Mouse (Mus musculus): ENCODE measurements around the gene Ier5l. TPM values are rescaled to one million over a fixed set of nuclear protein-coding genes. Genes with fewer than 3 reads are reported as not detected.

The Ier5l gene
- total RNA-seq, 2 experiments from 2014 or later: 5.9 to 8.4 TPM

GRCm38 (mm10) chr2:30470143-30470946, 3.7 kb downstream of the Ier5l start:
- peak; percentile 71 for DNase-seq

DNA sequence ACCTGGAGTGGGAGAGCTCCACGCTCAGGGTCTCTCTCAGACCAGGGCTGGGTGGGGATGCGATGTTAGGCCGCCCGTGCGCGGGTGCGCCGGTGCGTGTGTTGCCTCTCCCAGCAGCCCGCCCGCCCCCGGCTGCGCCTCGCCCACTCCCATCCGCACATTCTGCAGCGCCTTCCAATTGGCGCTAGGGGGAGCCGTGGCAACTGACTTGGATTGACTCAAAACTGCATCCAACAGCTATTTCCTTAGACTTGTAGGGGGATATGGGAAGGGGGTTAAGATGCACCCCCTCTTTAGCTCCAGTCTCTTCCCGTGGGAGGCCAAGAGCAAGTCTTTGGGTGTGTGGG, 4.2 kb downstream of the Ier5l start:
- DNase-seq: peak; percentile 85

GRCm38 (mm10) chr2:30469009-30469408, 5.0 kb downstream of the Ier5l start:
- no peak for DNase-seq

GRCm38 (mm10) chr2:30466787-30467186, 7.2 kb downstream of the Ier5l start:
- no peak for DNase-seq

DNA sequence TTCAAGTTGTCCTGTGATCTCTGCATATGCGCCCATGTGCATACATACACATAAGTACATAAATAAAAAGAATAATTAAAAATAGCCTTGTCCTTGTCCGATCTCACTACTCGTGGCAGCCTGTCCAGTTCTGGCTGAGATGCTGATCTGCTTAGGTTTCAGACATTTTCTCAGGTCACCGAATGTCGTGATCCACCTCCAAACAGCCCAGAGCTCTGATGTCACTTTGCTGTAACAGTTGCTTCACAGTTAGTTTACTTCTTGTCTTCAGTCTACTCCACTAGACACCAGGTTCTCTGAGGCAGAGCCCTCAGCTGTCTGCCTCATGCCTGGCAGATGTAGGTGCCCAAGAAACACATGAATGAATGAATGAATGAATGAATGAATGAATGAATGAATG, 9.6 kb downstream of the Ier5l start:
- DNase-seq: no peak

DNA sequence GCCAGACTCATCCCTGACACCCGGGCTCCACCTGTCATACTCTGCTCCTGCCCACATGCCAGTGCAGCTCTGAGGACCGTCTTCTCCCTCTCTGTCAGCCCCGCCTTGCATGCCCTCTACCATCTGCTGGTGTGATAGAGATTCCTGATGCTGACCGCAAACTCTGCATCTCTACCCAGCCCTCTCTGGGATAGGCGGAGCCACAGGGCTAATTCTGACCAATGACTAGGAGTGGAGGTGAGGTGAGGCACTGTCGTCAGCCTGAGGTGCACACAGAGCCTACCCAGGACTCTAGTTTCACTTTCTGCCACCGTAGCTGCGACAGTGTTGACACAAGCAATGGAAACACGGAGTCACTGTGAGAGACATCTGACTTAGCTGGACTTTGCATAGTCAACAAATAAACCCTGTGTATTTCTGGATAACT, 10.1 kb downstream of the Ier5l start:
- peak; percentile 75 for DNase-seq

DNA sequence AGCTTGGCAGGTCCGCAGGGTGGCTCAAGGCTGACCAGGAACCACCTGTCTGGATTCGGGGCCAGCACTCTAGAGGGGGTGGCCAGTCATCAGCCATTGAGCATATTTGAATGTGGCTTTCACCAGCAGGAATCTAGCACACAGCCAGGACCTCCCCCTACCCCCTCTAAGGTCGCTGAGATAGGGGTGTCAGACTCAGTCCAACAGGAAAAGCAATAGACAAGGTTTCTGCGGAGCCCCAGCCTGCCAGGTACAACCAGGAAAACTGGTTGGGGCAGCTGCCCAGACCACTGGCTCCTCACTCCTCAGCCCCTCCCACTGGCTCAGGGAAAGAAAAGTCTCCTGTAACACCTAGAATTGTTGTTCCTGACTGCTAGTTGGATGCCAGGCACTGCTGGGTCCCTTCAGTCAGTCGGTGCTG, 10.7 kb downstream of the Ier5l start:
- no peak for DNase-seq

DNA sequence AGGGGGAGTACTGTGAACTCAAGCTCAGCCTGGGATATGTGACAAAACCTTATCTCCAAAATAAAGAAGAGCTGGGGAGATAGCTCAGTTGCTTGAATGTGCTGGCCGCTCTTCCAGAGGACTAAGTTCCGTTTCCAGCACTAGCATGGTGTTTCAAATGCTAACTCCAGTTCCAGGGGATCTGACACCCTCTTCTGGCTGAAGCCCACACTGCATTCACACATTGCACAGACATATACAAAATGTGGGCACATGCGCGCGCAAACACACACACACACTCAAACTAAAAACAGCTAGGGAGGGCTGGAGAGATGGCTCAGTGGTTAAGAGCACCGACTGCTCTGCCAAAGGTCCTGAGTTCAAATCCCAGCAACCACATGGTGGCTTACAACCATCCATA, 14.8 kb downstream of the Ier5l start:
- DNase-seq: no peak

- no peak for DNase-seq
Observed at GRCm38 (mm10) chr2:30458349-30458748, 15.7 kb downstream of the Ier5l start.

- DNase-seq: no peak
Observed at GRCm38 (mm10) chr2:30456104-30456980, 17.7 kb downstream of the Ier5l start.

DNA sequence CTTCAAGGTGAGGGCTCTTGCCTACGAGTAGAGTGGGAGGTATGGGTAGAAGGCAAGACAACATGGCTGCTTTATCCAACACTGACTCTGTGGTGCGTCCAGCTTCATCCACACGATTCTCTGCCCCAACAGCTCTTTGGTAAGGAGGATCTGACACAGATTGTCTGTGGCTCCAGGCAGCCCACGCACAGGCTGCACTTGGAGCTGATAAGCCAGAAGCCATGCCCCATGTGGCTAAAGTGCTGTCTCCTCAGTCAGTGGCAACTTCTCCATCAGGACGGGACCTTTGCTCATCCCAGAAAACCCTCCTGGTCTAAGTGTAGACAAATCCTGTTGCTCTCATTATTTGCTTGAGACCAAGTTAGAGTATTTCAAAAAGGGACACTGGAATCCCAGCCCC, 19.4 kb downstream of the Ier5l start:
- no peak for DNase-seq

DNA sequence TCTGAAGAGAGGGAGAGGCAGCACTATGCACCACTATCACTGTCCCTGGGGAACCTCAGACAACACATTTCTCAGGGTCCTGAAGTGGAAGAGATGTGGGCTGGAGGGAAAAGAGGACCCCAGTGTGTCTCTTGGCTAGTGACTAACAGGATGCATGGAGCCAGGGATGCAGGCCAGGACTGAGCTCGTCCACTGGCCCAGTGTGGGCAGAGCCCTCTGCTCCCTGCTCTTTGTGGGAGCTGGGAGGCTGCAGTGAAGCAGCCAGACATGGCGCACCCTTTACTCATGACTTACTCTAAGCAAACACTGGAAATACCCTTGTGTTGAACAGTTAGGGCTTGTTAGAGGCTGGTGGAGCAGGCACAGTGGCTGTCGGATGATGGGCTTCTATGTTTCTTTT, 20.4 kb downstream of the Ier5l start:
- DNase-seq: no peak

GRCm38 (mm10) chr2:30451525-30451924, 22.5 kb downstream of the Ier5l start:
- DNase-seq: no peak

- DNase-seq: no peak
Observed at GRCm38 (mm10) chr2:30450530-30450929, 23.5 kb downstream of the Ier5l start.

DNA sequence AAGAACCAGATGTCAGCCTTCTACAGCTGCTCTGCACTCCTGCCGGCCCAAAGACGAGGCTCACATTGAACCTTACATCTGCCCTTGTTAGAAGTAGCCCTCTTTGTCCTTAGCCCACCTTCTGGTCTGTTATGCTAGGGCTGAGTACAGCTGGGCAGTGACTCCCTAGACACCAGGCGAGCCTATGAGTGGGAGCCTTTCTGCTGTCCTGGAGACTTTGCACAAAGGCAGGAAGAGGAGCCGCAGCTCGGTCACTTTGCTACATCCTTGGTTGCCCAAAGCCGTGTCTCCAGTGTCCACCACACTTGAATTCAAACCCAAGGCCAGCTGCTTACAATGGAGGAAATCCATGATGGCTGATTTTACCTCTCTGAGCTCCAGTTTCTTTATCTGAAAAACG, 25.6 kb downstream of the Ier5l start:
- DNase-seq: no peak

DNA sequence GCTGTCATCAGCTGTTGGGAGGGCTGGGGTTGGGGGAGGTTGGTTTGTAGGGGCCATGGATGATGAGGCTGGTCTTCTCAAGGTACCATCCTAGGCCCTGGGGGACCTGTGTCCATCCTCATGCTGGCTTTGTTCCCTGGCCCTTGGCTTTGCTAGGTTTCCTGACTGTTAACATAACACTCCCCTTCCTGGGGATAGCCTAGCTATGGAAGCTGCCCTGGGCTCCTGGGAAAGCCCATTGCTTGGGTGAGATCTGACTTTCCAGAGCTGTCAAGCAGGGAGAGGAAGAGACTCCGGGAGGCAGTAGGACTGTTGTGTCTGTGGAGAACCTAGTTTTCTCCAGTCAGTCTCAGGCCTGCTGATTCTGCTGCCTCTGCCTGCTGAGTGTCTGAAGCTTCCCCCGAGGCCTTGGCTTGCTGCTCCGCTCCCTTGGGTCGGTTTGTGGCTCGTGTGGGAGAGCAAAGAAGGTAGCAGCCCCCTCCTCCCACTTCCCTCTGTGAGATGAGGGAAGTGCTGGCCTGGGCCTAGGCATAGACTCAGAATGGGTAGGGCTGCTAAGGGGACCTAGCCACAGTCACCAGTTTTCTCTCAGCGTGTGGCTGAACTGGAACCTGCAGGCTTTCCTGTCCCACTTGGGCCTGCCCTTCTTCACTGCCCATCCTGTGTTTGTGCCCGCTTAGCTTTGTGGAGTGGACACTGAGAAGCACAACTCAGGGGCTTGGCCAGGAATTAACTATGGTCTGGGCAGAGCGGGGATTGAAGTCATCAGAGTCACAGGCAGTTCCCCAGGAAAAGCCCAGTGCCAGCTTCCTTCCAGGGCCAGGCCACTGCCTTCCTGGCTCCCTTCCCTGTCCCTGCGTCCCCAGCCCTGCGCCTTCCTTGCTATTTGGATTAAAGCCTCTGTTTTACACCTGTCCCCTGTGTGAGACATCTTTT, 26.9 kb downstream of the Ier5l start:
- peak; percentile 50 for DNase-seq

DNA sequence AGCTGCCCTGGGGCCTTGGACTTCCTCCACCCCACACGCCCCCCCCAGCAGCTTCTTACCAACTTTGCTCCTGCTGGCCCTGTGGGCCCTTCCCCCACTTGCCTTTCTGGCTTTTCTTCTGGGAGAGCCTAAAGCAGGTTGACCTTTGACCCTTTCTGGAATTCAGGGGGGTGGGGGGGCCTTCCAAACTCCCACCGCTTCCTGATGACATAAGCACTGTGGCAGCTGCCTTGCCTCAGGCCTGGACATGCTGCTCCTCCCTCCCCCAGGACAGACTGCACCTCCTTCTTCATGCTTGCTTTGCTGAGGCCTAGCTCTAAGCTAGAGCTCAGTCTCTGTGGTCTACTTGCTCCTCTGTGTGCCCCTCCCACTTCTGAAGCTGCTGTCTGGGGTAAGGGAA, 28.7 kb downstream of the Ier5l start:
- DNase-seq: no peak

DNA sequence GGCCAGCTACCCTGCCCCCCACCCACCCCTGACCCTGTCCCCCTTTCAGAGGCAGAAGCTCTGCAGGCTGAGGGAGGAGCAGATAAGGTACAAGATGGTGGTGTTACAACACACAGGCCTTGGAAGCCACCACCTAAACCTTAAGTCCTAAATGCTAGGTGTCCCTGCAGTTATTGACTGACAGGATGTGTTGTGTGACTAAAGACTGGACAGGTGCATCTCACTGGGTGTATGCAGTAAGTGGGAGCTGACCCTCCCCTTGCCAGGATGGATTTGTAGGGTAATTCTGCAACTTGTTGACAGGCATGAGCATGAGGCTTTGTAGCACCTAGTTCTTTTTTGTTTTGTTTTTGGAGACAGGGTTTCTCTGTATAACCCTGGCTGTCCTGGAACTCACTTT, 29.6 kb downstream of the Ier5l start:
- DNase-seq: no peak

DNA sequence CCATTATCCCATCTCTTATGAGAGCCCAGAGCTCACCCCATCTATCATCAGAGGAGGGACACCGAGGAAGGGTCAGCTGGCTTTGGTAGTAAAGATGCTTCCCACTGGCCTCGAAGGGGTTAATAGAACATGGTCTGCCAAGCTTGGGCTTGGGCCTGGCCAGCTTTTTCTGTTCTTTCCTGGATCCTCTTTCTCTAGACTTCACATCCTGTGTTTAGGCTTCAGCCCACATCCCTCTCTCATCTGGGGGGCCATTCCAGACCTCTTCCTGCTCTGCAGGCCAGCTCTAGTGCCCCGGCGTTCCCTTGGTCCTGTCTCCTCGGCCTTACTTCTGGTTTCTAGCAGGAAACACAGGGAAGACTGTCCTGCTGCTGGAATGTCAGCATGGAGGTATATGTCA, 30.0 kb downstream of the Ier5l start:
- no peak for DNase-seq

- no peak for DNase-seq
Observed at GRCm38 (mm10) chr2:30443281-30443680, 30.7 kb downstream of the Ier5l start.

GRCm38 (mm10) chr2:30442498-30442890, 31.5 kb downstream of the Ier5l start:
- no peak for DNase-seq

Measured in adrenal gland, postnatal 10 days (tissue).